Mouse (Mus musculus) thymus, postnatal 14 days (tissue): ENCODE data around the gene Mgrn1.
A peak's percentile ranks its signal among the peaks of the same experiment; 100 is the strongest.

Experiments
- DNase-seq: peaks from one replicate; pipeline ENCODE4 v3.0.0; 2021

The Mgrn1 gene

DNA sequence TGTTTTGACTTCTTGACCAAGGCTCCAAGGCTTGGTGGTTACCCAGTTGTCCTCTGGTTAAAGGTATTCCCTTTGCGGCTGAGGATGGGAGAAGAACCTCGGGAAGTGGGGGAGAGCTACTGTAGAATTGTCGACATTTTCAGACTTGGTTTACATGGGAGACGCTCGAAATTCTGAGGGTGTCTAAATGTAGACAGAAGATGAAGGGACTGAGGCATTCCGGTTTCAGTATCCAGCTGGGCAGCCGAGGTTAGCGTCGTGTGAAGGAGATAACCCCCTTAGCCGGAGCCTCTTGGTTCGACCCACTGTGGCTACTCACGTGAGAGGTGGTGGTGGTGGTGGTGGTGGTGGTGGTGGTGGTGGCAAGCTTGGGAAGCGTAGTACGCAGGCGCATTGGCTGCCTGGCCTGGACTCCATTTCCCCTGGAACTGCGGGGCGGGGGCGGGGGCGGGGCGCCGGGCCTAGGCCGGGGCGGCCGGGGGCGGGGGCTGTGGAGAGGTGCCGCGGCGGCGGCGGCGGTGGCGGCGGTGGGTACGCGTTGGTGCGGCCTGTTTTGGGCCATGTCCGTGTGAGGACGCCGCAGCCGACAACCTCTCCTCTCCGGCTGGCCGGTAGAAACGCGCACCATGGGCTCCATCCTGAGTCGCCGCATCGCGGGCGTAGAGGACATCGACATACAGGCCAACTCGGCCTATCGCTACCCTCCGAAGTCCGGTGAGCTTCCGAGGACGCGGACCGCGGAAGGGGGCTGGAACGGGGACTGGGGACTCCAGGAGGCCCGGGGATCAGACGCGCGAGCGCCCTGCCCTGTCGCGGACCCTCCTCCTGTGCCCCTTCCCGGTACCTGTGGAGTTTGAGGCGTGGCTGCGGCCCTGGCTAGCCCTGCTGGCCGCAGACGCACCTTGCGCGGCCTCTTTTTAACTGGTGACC is at the start of gene Mgrn1:
TSS of gene Mgrn1 (plus strand) at position 490 of the 930 bp plus-strand sequence.
- peak; percentile 88 for DNase-seq

GRCm38 (mm10) chr16:4837631-4838030 is 48.4 kb upstream of the Mgrn1 start:
- no peak for DNase-seq

DNA sequence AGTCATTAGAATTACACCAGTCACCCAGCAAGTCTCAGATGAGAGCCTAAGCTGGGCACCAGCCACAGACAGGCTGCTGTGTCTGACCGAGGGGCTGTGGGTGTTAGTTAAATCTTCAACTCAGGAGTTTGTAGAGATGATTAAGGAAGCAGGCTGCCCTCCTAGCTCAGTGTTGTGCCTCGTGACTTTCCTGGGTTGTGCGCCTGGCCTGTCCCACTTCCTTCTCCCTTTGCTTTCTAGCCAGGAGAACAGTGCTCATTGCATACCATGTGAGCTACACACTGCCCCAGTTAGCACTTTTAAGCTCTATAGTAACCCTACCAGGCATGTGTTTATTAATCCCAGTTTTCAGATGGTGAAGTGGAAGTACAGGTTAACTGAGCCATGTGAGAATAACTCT is 46.5 kb upstream of the Mgrn1 start:
- DNase-seq, result no peak

GRCm38 (mm10) chr16:4840231-4840630 is 45.8 kb upstream of the Mgrn1 start:
- no peak for DNase-seq

- no peak for DNase-seq
Observed at GRCm38 (mm10) chr16:4847041-4847440, 39.0 kb upstream of the Mgrn1 start.

DNA sequence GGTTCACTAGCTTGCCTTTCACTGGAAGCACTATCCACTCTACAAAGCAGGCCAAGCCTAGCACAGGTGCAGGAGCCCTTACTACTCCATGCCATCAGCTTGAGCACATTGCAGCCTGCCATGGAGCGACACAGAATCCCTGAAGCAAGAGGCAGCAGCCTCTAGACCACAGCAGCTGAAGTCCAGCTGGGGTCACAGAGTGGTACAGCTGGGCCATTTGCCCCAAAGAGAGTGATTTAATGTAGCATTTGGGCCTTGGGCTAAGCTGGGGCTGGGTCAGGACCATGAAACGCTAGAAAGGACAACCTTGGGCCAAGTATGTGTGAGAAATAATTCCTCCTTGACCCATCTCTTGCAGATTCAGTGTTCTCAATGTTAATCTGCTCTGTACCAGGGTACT is 38.0 kb upstream of the Mgrn1 start:
- DNase-seq, result no peak

- DNase-seq, result no peak
Observed at GRCm38 (mm10) chr16:4850361-4850760, 35.7 kb upstream of the Mgrn1 start.

DNA sequence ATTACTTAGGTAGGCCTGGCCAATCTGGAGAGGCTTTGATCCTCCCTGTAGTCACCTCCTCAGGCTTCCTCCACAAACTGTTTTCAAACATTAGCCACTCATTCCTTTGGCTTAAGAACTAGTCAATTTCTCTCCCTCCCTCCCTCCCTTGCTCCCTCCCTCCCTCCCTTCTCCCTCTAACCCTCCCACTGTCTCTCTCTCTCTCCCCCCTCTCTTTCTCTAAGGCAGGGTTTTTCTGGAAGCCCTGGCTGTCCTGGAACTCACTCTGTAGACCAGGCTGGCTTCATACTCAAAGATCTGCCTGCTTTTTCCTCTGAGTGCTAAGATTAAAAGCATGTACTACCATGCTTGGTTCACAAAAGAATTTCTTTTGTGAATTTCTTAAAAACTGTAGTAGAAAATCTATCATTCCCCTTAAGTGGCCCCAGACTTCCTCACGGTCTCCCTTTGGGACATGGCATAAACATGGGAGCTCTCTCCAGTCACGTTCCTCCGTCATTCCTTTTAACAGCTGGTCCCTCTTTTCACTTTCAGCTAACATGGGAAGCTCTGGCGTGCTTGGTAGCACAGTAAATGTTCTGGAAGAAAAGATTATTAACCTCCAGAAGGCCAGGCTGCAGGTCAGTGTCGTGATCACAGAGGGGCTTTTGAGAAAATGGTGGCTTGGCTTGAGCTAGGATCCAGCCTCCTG is 35.0 kb upstream of the Mgrn1 start:
- DNase-seq, result no peak

GRCm38 (mm10) chr16:4855046-4855650 is 30.9 kb upstream of the Mgrn1 start:
- DNase-seq, result no peak

DNA sequence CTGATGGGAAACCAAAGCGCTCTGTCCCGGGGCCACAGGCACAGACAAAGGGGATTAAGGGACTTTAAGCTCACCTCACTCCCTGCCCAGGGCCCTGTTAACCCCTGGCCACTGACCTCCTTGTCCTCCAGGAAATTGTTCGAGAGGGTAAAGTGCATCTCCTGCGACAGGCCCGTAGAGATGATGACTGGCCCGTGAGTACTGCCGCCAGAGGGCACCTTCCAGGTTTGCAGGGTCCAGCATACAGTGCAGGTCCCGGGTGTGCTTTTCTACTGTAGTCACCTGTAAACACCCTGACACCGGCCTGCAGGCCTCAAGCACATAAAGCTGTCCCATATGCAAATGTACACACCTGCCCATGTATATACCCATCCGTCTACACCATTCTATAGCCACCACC is 24.7 kb upstream of the Mgrn1 start:
- peak; percentile 44 for DNase-seq

GRCm38 (mm10) chr16:4862863-4863483 is 23.1 kb upstream of the Mgrn1 start:
- peak; percentile 78 for DNase-seq

- DNase-seq, result no peak
Observed at GRCm38 (mm10) chr16:4863742-4864141, 22.3 kb upstream of the Mgrn1 start.

GRCm38 (mm10) chr16:4866101-4866695 is 19.9 kb upstream of the Mgrn1 start:
- DNase-seq, result no peak

- DNase-seq, result no peak
Observed at GRCm38 (mm10) chr16:4870490-4870889, 15.6 kb upstream of the Mgrn1 start.

DNA sequence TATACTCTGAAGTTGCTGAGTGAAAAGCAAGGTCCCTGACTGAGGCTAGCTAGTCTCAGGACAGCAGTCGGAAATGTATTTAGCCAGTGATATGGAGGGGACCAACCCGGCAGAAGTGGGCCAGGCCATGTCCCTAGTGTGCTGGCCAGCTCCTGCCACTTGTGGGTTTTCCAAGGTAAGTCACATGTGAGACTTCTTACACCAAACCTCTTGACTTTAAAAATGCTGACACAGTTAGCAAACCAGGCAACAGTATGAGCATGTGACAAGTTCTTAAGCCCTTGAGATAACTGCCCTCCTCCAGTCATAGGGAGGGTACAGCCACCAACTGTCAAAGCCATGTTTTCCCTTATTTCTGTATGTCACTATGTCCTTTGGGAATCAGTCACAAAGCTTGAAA is 14.1 kb upstream of the Mgrn1 start:
- no peak for DNase-seq

DNA sequence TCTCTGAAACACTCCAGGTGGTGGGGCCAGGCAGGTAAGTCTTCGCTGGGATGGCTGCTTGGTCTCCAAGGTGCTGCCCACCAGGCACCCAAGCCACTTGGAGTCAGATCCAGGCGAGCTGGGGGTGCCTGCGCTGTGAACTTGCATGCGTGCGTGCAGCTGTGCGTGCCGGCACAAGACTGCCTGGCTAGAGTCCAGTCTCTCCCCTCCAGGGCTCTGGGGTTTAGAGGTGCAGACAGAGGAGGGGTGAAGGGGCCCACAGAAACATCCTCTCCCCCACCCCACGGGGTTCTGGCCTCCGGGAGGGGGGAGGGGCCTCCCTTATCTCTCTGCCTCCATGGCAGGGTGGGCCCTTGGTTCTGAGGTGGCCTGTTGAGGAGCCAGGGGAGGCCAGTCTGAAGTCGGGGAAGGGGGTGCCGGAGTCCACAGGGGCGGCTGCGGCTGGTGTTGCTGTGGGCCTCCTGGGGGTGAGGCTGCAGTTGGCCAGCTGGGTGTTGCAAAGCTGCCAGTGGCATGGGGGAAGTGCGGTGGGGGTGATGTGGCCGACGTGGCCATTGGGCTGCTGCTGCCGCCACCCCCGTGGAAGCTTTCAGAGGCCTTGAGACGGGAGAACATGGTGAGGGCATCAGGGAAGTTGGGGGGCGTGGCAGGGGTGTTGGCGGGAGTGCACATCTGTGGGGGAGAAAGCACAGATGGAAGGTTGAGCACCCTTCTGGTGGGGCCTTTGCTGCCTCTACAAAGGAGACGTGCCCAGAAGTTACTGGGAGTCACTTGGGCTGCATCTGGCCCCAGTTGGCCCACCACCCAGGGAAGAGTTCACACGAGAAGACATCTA is 10.6 kb upstream of the Mgrn1 start:
- peak; percentile 28 for DNase-seq

DNA sequence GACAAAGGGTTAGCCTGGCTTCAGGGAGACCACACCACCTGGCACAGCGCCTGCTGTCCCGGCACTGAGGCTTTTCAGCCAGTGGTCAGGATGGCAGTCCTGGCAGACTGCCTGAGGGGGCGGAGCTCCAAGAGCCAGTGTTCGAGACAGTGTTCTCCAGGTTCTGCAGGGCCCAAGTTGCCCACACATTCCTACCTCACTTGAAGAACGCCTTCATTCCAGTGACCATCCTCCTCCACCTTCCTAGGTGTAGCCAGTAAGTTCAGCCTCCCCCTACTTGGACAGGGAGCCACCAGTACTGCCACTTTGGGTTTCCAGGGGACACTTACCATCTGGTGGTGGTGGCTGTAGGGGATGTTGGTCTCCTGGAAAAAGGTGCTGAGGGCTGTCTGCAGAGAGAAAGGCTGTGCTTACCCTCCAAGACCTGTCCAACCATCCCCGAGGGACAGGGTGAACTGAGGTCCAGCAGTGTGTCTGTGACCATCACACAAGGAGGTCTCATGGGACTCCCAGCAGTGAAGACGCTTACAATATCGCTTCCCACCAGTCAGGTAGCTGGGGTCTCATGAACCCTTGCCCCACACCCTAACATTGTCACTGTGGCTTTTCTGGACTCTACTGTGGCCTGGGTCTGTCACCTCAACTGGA is 9.9 kb upstream of the Mgrn1 start:
- DNase-seq, result no peak

DNA sequence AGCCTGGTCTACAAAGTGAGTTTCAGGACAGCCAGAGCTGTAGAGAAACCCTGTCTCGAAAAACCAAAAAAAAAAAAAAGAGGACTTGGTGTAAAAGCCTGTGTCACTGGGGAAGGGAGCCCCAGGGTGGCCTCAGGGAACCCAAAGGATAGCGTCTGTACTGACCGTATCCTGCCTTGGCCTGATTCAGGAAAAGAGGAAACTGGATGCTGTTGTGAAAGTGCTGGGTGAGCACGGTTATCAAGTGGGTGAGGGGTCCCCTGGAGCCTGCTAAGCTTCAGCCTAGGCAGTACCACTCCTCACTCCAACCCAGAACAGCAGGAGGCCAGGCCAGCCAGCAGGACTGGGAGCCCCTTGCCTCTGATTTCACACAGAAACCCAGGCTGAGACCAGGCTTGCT is 8.9 kb upstream of the Mgrn1 start:
- DNase-seq, result peak; percentile 14

- peak; percentile 23 for DNase-seq
Observed at GRCm38 (mm10) chr16:4877701-4878100, 8.3 kb upstream of the Mgrn1 start.

DNA sequence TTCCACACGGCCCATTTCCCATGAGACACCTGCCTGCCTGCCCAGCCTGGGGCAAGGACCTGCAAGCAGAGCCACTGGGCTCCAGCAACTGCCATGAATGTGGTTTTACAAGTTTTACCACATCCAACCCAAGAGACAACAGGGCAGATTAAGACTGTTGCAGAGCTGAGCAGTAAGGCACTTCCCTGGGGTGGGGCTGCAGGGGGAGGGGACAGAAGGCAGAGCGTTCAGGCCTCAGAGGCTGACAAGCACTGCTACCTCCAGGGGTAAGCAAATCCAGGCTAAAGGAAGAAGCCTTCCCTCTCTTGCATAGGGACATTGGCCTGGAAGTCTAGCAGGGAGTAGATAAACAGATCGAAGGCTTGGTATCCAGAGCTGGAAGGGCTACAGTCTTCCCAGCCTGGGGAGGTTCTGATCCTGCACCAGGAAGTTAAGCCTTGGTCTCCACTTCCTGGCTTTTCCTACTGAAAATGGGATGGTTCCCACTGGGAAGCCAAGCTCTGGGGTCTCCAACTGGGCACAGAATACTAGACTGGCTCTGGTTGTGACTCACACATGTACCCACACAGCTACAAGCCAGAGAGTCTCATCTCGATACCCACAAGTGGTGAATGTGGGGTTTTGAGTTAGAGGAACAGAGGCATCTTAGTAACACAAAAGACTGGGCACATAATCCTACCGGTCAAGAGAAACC is 7.7 kb upstream of the Mgrn1 start:
- peak; percentile 78 for DNase-seq
